Mouse (Mus musculus) heart, postnatal 14 days (tissue): ENCODE measurements around the gene Mmp12. TPM values are rescaled to one million over a fixed set of nuclear protein-coding genes. Genes with fewer than 3 reads are reported as not detected.
"Not testable (repeated sequence)": the region's sequence is repeated elsewhere in the genome, so short reads cannot be mapped to it uniquely, and the experiment has no call there.

Source experiments
- DNase-seq, 2 experiments: peaks; one replicate each; pipeline ENCODE4 v3.0.0; 2021 to 2022
- intact Hi-C: fragments of 180-260 bp; cut with DNase I; formaldehyde crosslinking; loops from one replicate; pipeline ENCODE4 v1.15.1; 2025
- long read RNA-seq, 2 experiments: library from polyadenylated mRNA; stranded (forward); transcript quantifications; one replicate each; pipeline ENCODE4 v2.0.0; 2021
- total RNA-seq, 2 experiments: library from RNA; stranded (reverse); gene quantifications; 2 replicates each; pipeline ENCODE4 v1.2.3; 2021

Mmp12 gene
- under 1 TPM; 0.17 to 0.27 TPM for total RNA-seq
- long read RNA-seq, experiment 1, result 0 reads
- long read RNA-seq, experiment 2, result 0 reads

- no peak for DNase-seq
- intact Hi-C loops, result no loop called here
Observed at GRCm38 (mm10) chr9:7344107-7344506, at the start of gene Mmp12. Gene Mmp12 (plus strand): TSS chr9:7344381.

GRCm38 (mm10) chr9:7331847-7332246 is 12.3 kb upstream of the Mmp12 start:
- no peak for DNase-seq
- intact Hi-C loops, result no loop called here

- intact Hi-C loops, result no loop called here
- no peak for DNase-seq
Observed at GRCm38 (mm10) chr9:7335766-7336680, 8.2 kb upstream of the Mmp12 start.

- DNase-seq, result no peak
- intact Hi-C loops, result no loop called here
Observed at GRCm38 (mm10) chr9:7336740-7337483, 7.3 kb upstream of the Mmp12 start.

GRCm38 (mm10) chr9:7345513-7345912 is 1.3 kb downstream of the Mmp12 start:
- intact Hi-C loops, result no loop called here
- DNase-seq, result no peak

- DNase-seq, result no peak
- intact Hi-C loops, result no loop called here
Observed at GRCm38 (mm10) chr9:7354535-7354934, 10.4 kb downstream of the Mmp12 start.

- intact Hi-C loops, result no loop called here
- DNase-seq, result no peak
Observed at GRCm38 (mm10) chr9:7387947-7388346, 43.8 kb downstream of the Mmp12 start, which contains the start of gene Mmp1b. Gene Mmp1b (minus strand): TSS chr9:7388047.

- DNase-seq, intact Hi-C loops: not testable (repeated sequence)
Observed at GRCm38 (mm10) chr9:7396556-7396955, 52.4 kb downstream of the Mmp12 start.

Other genes starting within 250 kb of the Mmp12 start
- 1 to 10 TPM; 3.8 TPM for gene Dync2h1, start 159.9 kb upstream of the Mmp12 start, total RNA-seq
- gene Dcun1d5, start 159.9 kb upstream of the Mmp12 start, total RNA-seq, result 10 to 100 TPM; 57.3 to 58.1 TPM
- gene Mmp13, start 71.9 kb upstream of the Mmp12 start, total RNA-seq, result under 1 TPM in 1 of 2 experiments, not detected in 1; 0.10 TPM
- gene Mmp1b, start 43.7 kb downstream of the Mmp12 start, total RNA-seq, result not detected
- under 1 TPM in 1 of 2 experiments, not detected in 1; 0.24 TPM for gene Mmp3, start 101.4 kb downstream of the Mmp12 start, total RNA-seq
- not detected for gene Mmp10, start 158.0 kb downstream of the Mmp12 start, total RNA-seq
- gene Mmp8, start 214.1 kb downstream of the Mmp12 start, total RNA-seq, result under 1 TPM in 1 of 2 experiments, not detected in 1; 0.10 TPM
- under 1 TPM; 0.12 to 0.29 TPM for gene Mmp27, start 227.0 kb downstream of the Mmp12 start, total RNA-seq